Mouse (Mus musculus) heart, postnatal 10 days (tissue): ENCODE results near the gene Erich3. TPM values are rescaled to one million over a fixed set of nuclear protein-coding genes. Genes with fewer than 3 reads are reported as not detected.

Experiments
- DNase-seq, 2 experiments: peaks; one replicate each; pipeline ENCODE4 v3.0.0; 2021
- intact Hi-C: fragments of 180-260 bp; cut with DNase I; formaldehyde crosslinking; loops from one replicate; pipeline ENCODE4 v1.15.1; 2025
- total RNA-seq, 2 experiments: library from RNA; stranded (reverse); gene quantifications; 2 replicates each; pipeline ENCODE4 v1.2.3; 2021

Erich3 gene
- total RNA-seq, 2 experiments from 2014 or later: 0.05 TPM

DNA sequence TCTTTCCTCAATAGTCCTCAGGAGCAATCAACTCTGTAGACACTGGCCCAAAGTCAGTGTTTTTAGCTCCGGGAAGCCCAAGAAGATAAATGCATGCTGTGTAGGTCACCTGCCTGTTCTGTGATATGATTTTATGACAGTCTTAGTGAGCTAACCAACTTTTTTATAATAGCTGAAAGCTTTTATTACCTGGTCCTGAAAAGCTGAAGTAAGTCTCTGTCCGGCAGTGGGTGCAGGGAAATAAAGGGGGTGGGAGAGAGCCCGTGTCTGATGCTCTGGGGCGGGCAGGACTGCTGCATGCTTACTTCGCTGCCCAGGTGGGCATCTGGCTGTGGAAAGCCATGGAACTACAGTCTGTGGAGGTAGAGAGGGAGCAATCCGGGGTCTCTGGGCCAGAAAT, 6.9 kb downstream of the Erich3 start:
- intact Hi-C loops: no loop called here

DNA sequence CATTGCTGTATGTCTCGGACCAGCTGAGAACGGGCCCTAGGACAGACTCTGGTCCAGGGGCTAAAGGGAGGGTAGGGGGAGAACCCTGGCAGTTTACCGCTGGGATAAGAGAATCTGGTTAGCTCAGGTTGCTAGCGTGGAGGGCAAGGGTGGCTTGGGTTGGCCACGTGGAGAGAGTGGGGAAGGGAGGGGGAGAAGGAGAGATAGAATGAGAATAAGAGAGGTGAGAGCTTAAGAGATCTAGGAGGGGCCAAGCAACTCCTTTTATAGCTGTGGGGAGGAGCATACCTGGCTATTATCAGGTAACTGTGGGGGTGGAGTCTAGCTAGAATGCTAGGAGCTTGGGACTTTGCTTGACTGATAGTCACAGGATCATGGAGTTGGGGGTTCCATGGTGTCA, 7.4 kb downstream of the Erich3 start:
- intact Hi-C loops: no loop called here
- DNase-seq: no peak

More for the DNA sequence above, 6.9 kb downstream of the Erich3 start:
- no peak for DNase-seq

DNA sequence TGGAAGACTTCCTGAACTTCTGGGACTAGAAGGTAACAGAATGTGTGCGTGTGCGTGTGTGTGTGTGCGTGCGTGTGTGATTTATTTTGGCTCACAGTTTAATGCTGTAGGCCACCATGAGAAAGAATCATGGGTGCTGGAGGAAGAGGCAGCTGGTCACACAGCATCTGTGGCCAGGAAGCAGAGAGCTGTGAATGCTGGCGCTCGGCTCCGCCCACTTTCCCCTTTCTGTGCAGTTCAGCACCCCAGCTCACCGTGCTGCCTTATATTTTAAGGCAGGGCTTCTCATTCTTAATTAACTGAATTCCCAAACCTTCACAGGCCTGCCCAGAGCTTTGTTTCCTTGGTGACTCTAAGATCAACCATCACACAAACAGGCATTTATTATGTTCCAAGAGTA, 9.7 kb downstream of the Erich3 start:
- DNase-seq: no peak
- intact Hi-C loops: no loop called here

DNA sequence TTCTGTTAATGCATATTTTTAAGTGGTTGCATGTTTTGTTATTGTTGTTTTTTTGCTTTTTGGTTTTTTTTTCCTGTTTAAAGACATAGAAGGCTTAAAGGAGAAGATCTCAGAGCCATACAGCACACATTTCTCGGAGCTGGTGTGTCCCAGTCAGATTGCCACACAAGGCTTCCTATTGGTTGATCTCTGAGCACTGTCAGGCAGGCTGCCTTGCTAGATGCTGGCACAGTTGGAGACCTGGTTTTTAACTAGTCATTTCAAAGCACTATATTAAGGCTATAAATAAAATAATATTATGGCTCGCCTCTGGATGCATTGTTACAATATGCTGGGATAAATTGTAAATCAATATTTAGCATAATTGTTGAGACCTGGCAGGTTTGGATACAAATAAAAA, 18.9 kb downstream of the Erich3 start:
- DNase-seq: no peak
- intact Hi-C loops: no loop called here

DNA sequence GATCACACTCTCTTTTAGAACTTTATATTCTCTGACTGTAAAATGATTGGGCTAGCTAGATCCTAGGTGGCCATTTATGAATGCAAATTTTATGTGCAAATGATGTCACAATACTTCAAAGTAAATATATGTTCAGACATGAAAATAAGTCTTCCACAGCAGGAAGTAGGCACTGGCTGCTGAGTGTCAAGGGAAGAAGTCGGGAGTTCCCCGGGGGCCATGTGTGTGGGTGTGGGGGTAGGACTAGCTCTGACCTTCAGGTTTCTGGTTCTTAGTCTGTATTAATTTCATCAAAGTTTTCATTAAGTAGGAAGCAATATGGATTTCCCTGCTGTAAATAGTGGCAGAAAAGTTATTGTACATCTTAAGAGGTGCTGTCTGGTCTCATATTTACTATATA, 20.0 kb downstream of the Erich3 start:
- no peak for DNase-seq
- intact Hi-C loops: no loop called here

DNA sequence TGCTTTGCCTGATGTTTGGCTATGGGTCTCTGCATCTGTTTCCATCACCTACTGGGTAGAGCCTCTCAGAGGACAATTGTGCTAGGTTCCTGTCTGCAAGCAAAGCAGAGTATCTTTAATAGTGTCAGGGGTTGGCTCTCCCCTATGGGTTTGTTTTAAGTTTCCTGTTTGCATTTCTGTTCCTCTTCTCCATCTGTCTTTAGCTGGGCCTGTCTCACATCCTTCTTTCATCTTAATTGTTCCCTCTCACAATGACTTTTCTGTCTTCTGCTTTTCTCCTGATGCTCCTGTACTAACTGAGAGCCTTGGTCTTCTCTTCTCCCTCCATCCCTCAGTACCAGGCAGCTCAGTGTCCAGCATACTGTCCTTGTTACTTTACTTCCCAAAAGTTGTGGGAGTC, 26.6 kb downstream of the Erich3 start:
- DNase-seq: no peak
- intact Hi-C loops: loop anchor here (5.0 kb wide), 1 partner anchor 62 kb away; no protein-coding TSS in a partner anchor

DNA sequence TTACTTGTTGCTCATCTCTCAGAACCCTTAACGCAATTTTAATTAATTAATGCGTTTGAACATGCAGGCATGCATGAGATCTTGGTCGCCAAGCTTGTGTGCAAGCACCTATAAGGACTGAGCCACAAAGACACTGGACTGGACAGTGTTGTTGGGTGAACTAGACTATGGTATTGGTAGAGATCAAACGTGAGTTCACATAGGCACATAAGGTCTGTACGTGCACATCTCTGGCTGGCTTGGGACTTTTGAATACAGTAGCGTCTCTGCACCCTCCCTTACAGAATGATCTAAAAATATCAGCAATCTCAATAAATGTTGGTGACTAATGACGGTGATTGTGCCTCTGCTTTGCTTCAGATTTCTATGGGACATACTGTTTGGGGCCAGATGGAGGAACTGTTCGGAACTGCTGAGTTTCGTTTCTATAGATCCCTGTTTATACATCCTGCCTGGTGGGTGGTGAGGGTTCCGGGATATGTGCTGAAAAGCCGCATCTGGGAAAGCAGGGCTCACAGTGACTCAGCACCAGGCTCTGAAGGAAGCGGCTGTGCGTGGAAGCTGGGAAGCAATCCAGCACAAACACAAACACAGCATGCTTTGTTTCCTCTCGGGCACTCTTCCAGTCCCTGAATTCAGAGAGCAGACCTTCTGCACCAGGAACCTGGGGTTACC, 28.4 kb downstream of the Erich3 start:
- intact Hi-C loops: loop anchor here (2.0 to 5.0 kb wide), 2 partner anchors 29 to 60 kb away; no protein-coding TSS in a partner anchor

DNA sequence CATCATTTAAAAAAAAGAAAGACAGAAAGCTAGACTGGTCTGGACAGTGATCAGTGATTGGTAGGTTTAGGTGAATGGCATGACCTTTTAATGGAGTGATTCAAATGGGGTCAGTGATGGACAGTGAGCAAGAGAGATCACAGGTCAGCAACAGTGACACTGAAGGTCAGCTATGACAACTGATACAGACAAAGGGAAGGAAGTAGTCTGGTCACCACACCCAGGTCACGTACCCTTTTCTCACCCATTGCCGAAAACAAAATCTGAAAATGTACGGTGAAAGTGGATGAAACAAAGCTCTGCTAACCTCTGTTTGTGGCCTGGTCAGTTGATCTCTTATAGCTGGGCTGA, 28.9 kb downstream of the Erich3 start:
- no peak for DNase-seq
- intact Hi-C loops: loop anchor here (2.0 to 5.0 kb wide), 2 partner anchors 28 to 60 kb away; no protein-coding TSS in a partner anchor

More for the DNA sequence above, 28.4 kb downstream of the Erich3 start:
- DNase-seq: peak; percentile 82 to 83

DNA sequence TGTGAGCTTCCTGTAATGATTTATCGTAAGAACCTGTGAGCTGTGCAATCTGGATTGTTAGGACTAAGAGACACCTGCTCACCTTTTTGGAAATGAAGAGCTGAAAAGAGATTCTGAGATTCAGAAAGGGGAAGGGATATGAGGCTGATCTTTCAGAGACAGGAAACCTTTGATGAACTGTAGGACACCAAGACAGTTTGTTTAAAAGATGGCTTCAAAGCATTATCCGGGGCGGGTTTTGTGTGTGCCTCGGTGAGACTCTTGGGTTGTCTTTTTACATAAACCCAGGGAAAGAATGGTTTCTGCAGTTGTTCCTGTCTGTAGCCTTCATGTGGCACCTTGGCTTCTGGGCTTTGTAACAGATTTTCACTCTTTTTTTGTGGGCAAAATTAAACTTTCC, 30.2 kb downstream of the Erich3 start:
- intact Hi-C loops: loop anchor here (2.0 to 5.0 kb wide), 2 partner anchors 27 to 58 kb away; no protein-coding TSS in a partner anchor
- no peak for DNase-seq

DNA sequence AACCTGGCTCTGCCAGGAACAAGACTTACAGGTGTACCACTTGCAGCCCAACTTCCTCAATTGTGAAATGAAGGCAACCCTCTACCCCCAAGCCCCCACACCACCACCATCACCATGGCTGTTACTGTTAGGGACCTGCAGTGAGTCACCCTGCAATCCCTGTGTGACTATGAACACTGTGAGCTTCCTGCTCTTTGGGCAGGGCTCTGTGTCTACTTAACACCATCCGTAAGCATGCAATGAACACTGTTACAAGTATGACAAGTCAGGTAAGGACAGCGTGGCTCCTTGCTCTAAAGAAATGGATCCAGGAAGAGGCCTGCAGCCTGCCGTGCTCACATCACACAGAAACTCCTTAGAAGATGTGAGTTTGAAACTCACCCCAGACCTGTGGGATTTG, 33.0 kb downstream of the Erich3 start:
- DNase-seq: no peak
- intact Hi-C loops: no loop called here

DNA sequence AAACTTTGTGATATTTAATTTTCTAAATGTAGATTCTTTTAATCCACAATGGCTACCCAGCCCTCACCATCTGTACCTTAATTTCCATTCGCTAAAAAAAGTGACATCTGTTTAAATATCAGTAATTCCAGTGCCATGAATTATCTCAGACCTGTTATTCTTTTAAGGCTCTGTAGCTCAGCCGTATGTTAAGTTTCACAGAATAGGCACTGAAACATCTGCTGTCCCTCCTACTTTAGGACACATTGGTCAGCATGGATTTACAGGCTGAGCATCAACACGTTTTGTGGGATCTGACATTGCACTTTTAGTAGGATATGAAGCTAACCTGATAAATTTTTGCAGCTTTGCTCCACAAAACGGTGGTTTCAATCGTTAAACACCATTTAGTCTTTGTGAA, 35.2 kb downstream of the Erich3 start:
- intact Hi-C loops: no loop called here
- no peak for DNase-seq

DNA sequence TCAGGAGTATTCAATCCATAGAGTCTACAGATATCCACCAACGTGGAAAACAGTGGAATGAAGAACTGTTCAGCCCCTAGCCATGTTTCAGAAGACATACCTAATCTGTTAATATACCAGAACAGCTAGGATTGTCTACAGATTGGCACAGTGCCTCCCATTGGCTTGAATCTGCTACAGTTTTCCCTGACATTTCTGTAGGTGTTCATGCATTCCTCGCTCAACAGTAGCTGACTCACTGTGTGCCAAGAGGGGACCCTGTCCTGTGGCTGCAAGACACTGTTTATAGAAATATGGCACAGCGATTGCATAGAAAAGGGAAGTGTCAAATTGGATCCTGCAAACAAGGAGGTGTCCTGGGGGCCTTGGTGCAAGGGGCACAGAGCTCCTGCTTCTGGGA, 36.6 kb downstream of the Erich3 start:
- intact Hi-C loops: no loop called here

DNA sequence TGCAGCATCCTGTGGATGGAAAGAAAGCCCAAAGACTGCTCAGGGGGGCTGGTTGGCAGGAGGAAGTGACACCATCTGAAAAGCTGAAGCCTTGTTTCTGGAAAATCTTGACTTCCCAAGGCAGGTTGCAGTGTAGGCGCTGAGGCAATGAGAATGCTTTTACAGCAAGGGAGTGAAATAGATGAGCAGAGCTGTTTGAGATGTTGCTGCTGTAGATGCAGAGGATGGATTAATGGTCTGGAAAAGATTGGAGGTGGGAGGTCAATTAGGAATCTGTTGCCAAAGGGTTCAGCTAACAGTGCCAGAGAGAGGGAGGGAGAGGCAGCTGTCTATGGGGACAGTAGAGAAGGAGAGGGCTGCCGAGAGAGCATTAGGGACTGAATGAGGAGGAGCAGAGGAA, 37.1 kb downstream of the Erich3 start:
- DNase-seq: no peak
- intact Hi-C loops: no loop called here

More for the DNA sequence above, 36.6 kb downstream of the Erich3 start:
- no peak for DNase-seq

DNA sequence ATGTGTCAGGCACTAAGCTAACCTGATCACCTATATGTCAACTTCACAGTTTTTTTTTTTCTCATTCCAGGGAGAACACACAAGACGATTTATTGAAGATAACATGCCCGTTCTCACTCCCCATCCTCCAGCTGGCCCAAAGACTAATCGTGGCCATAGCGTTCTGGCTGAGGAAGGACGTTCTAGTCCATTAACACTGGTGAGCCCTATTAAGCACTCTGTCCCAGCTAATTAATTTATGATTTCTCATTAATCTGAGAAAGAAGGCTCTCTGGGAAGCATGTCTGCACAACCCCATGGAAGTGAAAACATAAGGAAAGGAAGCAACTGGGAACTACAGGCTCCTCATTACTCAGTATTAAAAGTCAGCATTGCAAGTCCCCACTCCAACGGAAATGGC, 41.1 kb downstream of the Erich3 start:
- DNase-seq: no peak
- intact Hi-C loops: no loop called here

DNA sequence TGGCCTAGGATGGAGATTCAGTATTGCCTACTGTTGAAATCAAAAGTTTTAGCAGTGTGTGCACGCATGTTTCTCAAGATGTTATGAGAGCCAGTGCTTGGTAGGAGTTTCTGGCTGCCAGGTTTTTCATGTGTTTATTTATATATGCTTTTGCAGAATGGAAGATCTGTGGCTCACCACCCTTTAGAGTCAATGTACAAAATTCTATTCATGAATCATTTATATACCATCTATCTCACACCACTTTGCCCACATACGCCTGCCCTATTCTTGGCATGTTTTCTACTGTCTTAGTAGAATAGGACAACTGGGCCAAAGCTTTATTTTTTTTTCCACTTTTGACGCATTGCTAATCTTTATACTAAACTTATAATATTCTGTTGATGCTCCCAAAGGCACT, 44.5 kb downstream of the Erich3 start:
- intact Hi-C loops: no loop called here
- DNase-seq: no peak

DNA sequence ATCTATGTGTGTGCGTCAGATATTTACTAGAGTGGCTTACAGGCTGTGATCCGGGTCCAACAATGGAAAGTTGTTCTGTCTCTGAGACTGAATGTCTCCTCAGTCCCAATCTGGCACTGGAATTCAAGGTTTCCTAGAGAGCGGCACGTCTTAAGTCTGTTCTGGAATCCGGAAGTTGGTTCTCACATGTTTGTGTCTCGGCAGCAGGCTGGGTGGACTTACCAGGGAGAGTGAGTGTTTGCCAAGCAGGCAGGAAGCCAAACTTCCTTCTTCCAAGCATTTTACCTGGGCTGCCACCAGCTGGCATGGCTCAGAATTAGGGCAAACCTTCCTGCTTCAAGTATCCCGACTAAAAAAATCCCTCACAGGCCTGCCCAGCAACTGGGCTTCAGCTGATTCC, 59.5 kb downstream of the Erich3 start:
- intact Hi-C loops: no loop called here
- peak; percentile 60 to 64 for DNase-seq

DNA sequence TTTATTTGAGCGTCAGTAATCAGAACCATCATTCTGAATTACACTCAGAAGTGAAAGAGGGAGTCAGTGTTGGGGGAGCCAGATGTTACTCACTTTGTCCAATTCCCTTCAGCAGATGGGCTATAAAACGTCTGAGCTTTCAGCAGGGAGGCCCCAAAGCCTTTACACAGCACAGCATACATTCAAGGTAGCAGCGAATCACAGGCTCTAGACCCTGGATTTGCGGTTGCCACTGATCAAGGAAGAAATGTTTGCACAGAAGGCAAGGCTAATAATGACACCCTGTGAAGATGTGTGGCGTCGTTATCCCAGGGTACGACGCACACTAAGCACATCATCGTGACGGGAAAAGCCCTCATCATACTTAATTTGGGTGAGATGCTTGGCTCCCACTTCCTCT, 67.8 kb downstream of the Erich3 start:
- intact Hi-C loops: no loop called here
- no peak for DNase-seq

DNA sequence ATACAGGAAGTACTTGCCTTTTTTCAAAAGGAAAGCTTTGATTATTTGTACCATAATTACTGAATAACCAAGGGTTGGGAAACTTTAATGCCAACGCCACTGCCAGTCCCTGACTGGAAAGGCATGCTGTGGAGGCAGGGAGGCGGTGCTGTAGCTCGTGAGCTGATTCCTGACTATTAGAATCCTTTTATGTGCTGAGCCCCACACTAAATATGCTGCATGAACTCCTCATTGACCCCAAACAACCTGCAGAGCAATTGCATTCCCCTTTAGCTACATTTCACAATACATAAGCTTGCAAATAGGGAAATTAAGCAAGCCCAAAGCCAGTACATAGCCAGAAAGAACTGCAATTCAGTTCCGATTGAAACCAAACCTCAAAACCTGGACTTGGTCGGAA, 77.8 kb downstream of the Erich3 start:
- intact Hi-C loops: no loop called here
- no peak for DNase-seq

DNA sequence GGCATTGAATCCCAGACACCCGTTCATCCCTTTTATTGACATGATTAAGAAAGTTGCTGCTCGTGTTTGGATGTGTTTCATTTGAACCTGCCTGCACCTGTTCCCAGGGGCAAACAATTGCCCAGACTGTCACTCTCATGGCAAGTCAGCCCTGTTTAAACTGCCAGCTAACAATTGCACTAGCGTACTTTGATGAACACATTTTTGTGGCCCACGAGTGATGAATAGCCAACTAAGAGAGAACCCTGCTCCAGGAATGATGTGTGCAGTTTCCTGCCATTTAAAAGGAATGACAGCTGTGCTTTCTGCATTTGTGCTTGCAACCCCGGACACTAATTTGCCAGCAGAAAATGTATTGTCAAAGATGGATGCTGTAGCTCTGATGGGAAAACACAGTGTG, 79.3 kb downstream of the Erich3 start:
- no peak for DNase-seq

DNA sequence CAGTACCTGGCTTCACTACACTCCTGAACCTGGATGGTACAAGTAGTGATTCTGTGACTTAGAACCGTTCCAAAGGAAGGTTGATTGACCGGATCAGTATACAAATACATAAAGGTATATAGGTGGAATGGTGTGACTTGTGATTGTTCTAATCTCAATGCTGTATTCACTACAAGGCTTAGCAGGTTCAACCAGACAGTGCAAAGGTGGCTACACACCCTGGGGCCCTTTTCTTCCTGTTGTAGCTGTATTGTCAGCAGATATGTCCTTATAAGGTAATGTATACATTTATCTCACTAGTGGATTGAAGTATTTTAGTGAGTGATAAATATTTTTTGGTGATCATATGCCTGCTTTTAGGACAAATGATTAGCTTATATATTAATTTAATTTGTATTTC, 80.7 kb downstream of the Erich3 start:
- intact Hi-C loops: no loop called here
- no peak for DNase-seq

More for the DNA sequence above, 79.3 kb downstream of the Erich3 start:
- intact Hi-C loops: no loop called here

DNA sequence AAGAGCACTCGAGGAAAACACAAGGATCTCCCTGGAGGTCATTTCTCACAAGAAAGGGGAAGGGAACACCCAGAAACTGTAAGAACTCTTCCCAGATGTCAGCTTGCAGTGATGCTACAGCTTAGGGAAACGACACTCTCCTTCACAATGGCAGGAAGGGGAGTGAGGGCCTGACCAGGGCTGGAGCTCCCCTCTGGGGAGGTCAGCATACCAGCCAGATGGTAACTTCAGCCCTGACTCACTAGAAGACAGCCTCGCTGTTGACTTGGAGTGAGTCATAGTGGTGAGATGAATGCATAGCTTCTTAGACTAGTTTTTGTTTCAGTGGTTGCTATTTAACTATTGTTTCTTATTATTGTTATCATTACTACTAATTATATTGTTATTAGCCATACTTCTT, 90.8 kb downstream of the Erich3 start:
- intact Hi-C loops: loop anchor here (5.0 kb wide), 1 partner anchor 62 kb away; no protein-coding TSS in a partner anchor

DNA sequence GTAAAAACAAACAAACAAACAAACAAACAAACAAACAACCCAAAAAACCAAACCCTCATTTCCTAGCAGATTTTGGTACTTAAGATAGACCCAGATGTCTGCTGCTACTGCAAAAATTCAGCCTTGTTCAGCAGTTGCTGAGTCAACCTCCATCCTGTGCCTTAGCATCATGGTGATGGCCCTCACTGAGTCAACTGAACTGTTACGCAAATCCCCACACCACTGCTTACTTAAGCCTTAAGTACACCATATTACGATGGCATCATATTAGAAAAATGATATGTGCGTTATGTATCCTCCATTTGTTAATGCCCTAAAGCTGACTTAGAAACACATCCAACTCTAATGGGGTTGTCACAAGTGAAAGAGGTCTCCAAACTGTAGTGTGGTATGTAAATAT, 91.6 kb downstream of the Erich3 start:
- intact Hi-C loops: no loop called here
- DNase-seq: no peak

More for the DNA sequence above, 90.8 kb downstream of the Erich3 start:
- peak; percentile 11 to 27 for DNase-seq

DNA sequence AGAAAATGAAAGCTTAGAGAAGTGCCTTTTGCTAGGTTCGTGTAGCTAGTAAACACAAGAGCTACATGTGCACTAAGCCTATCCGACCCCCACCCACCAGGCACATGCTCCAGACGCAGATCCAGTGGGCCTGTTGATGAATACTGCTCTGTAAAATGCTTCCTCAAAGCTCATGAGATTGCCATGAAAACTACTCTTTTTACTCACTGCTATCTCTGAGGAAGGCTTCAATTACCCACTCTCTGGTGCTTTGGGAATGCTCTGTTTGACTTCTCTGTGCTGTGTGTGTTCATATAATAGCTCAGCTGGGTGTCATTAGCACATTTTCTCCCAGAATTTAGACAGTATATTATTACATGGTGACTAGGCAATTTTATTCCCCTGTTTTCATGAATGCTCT, 94.4 kb downstream of the Erich3 start:
- intact Hi-C loops: no loop called here
- DNase-seq: no peak
